Mouse (Mus musculus) thymus, adult 18-20 months (tissue): ENCODE measurements around the gene Trabd2b.

Experiments
- DNase-seq, 2 experiments: peaks; one replicate each; pipeline ENCODE4 v3.0.0; 2022; ENCODE audit warnings: mixed read lengths in 2 of 2

The Trabd2b gene

DNA sequence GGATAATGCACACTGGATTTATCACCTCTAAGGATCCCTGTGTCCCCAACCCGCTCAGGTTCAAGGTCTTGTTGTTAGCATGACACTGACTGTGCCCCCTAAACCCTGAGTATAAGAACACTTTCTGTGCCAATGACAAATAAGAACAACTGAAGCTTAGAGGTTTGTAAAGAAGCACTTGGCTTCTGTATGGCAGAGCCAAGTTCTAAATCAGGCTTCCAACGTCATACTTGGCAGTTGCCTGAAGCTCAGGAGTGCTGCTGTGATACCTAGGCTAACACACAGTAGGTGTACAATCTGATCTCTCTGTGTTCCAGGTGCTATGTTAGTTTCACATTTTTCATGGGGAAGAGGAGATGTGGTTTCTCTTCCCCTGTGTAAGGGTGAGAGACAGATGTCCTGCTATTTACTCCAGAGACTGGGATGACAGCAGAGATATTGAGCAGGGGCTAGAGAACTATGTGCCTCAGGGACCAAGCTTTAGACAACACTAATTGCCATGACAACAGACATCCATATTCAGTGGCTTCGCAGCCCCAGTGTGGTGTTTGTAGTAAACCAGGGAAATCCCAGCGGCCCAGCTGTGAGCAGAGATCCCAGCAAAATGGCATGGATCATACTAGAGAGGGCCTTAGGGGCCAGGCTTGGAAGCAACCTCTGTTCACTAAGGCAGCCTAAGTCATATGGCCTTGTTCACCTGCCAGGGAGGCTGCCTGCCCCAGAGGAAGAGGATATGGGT lies 89.3 kb downstream of the Trabd2b start:
- no peak for DNase-seq

- no peak for DNase-seq
Observed at GRCm38 (mm10) chr4:114499650-114500049, 93.1 kb downstream of the Trabd2b start.

DNA sequence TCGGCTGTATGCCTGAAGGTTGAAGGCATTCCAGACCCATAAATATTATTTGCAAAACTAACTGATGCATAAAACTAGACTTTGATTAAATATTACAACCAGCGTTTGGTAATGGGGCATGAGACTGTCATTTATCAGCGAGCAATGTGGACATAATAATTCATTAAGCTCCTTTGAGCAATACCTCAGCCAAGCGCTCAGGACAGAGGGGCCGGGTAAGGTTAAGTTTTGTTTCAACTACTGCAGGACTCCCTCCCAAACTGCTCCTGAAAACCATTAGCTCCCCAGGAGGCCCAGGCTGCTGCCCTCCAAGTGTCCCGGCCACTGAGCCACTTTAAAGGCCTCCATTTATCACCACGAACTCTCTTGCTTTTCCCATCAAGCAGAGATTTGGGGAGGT lies 93.8 kb downstream of the Trabd2b start:
- DNase-seq: no peak

DNA sequence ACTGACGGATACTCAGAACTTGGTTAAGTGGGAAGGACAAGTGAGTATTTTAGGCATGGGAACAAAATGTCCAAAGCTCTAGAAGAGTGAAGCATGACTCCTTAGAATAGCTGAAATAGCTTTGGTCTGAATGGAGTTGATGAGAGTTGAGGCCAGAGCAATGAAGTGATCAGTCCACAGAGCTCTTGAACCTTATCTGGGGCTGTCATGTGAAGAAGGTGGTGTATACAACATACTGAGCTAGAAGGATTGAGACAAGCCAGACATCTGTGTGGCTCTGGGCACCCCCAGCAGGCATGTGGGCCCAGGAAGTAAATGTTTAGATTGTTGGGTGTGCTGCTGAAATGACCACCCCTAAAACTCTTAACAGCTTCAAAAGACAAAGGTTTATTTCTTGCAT lies 94.5 kb downstream of the Trabd2b start:
- no peak for DNase-seq

- DNase-seq: no peak
Observed at GRCm38 (mm10) chr4:114501611-114502010, 95.1 kb downstream of the Trabd2b start.

DNA sequence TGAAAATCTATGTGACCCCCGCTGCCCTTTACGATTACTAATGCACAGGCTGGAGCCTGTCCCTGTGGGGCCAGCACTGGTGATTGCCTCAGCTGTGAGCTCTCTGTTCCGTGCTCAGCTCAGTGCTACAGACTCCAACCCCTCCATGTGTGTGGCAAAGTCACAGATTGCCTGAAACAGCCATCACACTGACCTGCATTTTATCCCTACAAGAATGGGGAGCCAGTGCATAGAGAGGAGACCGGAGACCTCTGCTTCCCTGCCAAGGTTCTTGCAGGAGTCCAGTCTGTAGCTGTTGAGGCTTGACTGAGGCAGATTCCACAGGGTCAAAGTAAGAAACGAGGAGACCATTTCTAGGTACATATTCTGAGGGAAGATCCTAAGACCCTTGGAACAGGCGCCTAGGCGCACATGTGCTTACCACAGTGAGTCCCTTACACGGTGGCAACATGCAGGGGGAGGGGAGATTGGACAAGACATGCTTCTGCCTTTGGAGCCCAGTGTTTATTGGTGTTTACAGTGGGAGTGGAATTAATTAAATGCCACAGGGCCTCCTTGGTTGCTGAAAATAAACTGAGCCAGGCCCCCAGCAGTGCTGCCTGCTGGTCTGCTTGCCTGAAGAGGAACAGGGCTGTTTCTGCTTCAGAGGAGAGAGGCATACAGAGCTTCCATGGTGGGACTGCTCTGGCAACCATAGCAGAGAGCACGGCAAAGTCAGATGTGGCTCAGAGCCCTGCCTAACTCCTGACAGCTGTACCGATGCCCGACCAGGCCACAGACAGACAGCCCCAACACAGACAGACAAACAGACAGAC lies 97.9 kb downstream of the Trabd2b start:
- DNase-seq: no peak

DNA sequence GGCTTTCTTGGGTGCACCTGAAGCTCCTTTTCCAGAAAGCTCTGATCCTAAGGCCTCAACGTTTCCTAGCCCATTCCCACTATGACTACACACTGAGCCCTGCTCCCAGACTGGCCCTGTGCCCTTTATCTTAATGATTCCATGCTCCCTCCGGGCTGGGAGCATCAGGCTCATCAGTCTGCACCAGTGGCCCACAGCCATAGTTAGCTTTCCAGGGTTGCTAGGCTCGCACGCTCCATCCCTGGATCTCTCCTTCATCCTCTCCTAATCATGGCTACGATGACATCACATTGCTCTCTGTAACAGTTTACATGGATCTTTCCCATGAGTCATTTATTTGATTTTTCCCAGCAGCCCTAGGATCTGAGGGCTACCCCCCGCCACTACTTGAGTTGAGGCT lies 103.1 kb downstream of the Trabd2b start:
- DNase-seq: no peak

GRCm38 (mm10) chr4:114511649-114512048 lies 105.1 kb downstream of the Trabd2b start:
- no peak for DNase-seq

GRCm38 (mm10) chr4:114513149-114513548 lies 106.6 kb downstream of the Trabd2b start:
- DNase-seq: no peak

DNA sequence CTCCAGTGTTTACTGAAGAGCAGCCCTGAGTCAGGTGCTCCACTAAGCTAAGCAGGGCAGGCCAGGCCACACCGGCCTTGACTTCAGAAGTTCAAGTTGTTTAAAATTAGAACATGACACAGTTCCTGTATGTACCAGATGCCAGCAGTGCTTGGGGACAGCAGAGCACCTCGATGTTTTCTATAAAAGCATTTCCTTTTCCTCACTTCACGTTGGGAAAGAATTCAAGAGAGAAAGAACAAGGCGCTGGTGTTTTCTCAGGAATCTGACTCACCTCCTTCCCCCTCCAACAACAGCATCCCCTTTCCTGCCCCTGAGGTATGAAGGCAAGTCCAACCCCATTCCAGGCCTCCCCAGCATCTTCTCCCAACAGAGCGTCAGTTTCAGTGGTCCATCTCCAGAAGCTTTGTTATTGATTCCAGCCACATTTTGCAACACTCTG lies 108.8 kb downstream of the Trabd2b start:
- DNase-seq: no peak

- no peak for DNase-seq
Observed at GRCm38 (mm10) chr4:114516651-114517050, 110.1 kb downstream of the Trabd2b start.

- DNase-seq: no peak
Observed at GRCm38 (mm10) chr4:114518061-114518460, 111.5 kb downstream of the Trabd2b start.

DNA sequence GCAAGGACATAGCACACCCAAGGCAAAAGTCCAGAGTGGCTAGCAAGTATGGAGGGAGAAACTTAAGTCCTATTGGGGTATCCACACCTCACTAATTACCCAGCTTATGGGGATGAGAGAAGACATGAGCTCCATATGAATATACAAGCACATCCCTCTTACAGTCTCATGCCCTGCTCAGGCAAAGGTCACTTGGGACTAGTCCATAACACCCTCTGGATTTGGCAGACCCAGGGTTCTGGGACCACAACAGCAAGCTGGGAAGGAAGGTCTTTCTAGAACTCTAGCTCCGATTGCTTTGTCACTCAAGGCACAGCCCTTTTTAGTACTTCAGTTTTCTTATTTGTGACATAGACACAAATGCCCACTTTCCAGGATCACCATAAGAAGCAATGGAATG lies 112.0 kb downstream of the Trabd2b start:
- no peak for DNase-seq

DNA sequence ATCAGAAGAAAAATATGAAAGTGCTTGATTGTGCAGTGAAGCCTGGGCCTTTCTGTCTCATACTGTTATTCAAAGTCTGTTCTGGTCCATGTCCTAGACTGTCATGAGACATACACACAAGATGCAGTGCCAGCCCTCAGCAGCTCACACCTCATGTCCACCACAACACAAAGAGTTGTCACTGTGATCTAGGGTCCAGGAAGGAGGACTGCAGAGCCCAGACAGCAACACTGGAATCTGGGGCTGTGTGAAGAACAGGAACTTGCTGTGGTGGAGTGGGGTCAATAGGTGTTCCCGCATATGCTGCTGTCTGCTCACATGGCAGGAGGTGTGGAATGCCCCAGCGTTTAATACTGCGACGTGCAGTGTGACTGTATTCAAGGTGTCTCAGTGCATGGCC lies 112.8 kb downstream of the Trabd2b start:
- no peak for DNase-seq

DNA sequence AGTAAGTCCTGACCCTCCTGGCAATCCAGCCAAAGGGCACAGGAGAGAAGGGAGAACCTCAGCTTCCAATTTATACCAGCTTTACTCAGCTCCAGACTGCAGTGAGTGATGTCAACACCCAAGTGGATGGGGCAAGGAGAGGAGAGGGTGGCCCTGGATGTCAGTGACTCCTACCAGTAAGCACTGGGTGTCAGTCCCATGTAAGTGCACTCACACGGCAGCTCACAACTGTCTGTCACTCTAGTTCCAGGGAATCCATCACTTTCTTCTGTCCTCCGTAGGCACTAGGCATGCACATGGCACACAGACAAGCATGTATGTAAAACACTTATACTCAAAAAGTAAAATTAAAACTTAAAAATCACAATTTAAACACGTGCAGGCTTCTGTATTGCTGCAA lies 113.4 kb downstream of the Trabd2b start:
- DNase-seq: no peak

DNA sequence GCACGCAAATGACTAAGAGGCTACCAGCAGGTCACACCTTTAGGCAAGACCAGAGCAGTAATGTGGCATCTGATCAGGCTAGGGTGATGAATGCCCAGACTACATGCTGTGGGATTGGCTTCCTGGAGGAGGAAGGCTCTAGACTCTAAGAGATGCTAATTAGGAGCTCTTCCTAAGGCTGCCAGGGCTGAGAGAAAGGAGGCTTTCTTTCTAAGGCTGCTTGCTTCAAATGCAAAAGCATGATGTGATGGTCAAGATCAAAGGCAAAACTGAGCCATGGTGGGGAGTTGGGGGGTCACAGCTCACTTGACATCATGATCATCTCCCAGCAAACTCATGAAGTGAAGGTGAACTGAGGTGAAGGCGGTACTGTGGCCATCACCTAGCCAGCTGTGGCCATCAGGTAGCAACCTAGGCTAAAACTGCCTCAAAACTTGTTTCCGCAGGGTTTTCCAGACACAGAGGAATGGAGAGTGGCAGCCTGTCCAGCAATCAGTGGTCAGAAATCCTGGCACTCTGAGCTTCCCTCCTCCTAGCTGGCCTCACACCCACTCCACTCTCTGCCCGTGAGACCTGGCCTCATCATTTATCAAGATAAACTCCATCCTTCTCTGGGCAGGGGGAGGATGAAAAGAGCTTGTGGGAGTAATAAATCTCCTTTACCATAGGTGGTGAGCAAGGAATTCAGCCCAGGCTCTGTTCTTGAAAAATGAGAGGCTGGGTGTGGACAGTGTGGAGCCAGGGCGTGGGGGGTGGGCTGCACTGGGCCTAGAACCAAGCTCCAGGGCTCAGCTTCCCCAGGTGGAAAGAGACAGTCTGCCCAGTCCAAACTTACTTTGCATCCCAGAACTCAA lies 117.0 kb downstream of the Trabd2b start:
- no peak for DNase-seq

DNA sequence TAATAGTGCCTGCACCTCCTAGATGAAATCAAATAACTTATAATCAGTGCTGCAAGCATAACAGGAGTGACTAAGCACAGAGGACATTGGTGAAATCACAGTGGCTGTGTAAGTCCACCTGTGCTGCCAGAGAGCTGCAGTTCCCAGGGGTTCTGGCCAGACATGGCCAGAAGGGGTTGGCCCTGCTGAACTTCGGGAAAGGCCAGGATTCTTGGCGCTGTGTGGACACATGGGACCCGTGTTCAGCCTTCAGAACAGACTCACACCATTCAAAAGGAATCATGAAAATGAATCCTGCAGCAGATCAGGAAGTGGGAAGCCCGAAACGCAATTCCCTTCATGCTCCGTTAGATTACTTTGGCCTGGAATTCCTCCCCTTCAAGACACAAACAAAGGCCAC lies 125.1 kb downstream of the Trabd2b start:
- DNase-seq: no peak

GRCm38 (mm10) chr4:114533894-114534754 lies 127.6 kb downstream of the Trabd2b start:
- DNase-seq: peak in 1 of 2 experiments; percentile 6

DNA sequence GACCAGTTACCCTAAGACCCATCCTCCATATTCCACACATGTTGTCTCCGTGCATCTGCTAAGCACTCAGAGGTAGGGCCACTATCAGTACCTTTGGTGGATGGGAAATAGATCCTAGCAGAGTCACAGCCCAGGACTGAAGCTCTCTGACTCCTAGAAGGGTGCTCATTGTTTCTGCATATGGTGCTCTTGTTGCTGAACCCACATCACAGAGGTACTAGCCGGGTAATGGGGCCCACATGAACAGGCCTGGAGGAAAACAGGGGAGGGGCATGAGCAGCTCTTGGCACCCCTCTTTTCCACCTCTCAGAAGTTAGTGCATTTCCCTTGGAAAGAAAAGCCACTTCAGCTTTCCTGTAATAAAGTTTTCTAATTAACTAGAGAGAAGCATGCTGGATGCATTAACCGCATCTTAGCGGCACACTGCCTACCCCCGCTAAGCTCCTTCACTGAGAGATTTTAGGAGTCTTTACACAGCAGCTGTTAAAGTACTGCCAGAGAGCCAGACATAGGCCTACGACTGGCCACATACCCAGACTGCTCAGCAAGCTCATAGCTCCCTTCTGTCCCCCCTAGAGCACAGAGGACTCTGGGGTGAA lies 131.0 kb downstream of the Trabd2b start:
- no peak for DNase-seq

GRCm38 (mm10) chr4:114540031-114540430 lies 133.5 kb downstream of the Trabd2b start:
- DNase-seq: no peak

DNA sequence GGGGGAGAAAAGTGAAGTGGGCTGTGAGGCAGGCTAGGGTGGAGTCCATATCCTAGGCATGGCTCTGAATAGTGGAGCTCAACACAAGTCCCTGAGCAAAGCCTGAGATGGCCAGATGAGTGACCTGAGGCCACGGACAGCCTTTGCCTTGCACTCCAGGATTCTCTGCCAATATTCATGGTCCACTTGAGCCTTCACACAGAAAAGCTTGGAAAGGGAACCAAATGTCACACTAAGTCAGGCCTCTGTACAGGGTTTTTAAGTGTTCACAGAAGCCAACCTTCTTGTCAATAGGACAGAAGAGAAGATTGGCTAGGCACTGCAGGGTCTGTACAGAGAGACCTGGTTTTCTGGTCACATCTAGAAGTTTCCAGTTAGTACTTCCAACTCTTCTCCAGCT lies 134.7 kb downstream of the Trabd2b start:
- no peak for DNase-seq

DNA sequence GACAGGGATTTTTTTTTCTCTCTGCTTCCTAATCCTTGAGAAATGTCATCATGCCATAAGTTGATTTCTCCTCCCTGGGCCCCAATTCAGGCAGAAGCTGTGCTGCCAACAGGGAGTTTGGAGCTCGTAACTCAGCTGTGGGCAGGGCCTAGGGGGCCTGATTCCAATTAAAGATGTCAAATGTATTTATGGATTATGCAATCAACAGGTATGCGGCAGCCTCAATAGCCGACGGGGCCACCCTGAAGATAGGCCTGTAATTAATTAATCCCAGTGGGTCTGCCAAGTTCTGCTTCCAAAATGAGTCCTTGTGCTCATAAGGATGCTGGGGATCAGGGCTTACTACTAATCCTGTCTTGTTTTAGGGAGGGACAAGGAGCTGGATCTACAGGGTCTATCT lies 135.6 kb downstream of the Trabd2b start:
- DNase-seq: no peak
